Mouse (Mus musculus): ENCODE results near the gene Mroh8.
"Not testable (repeated sequence)": the region's sequence is repeated elsewhere in the genome, so short reads cannot be mapped to it uniquely, and the experiment has no call there.

Gene Mroh8

DNA sequence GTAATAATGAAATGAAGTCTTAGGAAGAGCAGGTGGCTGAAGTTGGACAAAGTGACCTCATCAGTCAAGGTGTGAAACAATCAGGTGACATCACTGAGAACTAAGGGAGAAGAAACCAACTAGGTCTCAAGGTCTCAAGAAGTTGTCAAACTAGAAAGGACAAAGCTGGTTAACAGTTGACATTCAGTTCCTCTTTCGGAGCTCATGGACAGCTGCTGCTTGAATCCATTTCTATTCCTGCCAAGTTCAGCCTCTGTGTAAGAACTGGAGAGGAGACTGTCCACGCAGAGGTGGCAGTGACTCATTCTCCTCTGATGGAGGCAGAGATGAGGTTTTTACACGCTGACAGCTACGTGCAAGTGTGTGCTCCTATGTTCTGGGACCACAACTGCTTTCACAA is 92.1 kb downstream of the Mroh8 start:
- DNase-seq: no peak

GRCm38 (mm10) chr2:157186504-157186903 is 92.8 kb downstream of the Mroh8 start:
- DNase-seq: no peak

DNA sequence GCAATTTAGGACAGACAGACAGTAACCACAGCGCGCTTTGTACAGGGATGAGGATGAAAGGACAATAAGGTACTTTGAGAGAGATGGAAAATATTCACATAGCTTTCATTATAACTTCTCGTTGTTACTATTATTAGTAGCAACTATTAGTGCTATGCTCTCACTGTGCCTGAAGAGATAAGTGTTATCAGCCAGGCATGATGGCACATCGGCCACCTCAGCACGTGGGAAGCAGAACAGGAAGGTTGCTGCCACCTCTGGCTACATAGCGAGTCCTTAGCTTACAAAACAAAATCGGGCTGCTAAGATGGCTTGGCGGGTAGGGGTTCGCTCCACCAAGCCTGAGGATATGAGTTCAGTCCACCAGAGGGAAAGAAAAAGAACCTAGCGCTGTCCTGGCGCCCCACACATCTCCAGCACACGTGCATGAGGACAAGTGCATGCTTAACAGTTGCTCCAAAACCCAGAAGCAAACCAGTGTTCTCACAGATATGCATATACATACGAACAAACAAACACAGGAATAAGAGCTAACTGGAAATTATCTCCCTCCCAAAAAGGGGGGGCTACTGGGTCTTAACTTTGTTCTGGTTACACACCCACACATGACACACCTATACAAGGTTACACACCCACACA is 94.2 kb downstream of the Mroh8 start:
- no peak for DNase-seq

- no peak for DNase-seq
Measured at GRCm38 (mm10) chr2:157178167-157178566, 101.2 kb downstream of the Mroh8 start.

DNA sequence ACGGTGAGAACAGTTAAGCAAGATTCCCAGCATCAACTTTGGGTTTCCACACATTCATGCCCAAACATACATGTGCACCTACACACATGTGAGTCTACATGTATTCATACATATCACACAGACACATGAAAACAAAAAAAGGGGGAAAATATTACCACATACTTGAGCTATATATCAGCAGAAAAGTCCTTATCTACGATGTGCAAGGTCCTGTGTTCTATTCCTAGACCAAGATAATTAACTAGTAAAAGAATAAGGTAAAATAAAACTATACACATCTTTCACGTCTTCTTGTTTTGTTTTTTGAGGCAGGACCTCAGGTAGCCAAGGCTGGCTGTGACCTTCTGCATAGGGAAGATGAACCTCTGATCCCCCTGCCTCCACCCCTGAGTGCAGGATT is 103.1 kb downstream of the Mroh8 start:
- no peak for DNase-seq

DNA sequence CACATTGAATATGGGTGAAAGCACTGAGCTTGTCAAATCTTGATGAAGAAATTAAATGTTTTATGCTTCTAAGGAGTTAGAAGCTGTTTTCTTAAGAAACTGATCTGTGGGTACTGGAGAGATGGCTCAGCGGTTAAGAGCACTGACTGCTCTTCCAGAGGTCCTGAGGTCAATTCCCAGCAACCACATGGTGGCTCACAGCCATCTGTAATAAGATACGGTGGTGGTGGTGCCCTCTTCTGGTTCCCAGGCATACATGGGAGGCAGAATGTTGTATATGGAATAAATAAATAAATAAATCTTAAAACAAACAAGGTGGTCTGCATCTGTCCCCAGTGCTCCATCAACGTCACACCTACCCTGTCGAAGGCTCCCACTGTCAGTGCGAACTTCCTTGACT is 104.9 kb downstream of the Mroh8 start:
- DNase-seq: no peak

GRCm38 (mm10) chr2:157173555-157173954 is 105.8 kb downstream of the Mroh8 start:
- no peak for DNase-seq

GRCm38 (mm10) chr2:157172984-157173383 is 106.4 kb downstream of the Mroh8 start:
- no peak for DNase-seq

DNA sequence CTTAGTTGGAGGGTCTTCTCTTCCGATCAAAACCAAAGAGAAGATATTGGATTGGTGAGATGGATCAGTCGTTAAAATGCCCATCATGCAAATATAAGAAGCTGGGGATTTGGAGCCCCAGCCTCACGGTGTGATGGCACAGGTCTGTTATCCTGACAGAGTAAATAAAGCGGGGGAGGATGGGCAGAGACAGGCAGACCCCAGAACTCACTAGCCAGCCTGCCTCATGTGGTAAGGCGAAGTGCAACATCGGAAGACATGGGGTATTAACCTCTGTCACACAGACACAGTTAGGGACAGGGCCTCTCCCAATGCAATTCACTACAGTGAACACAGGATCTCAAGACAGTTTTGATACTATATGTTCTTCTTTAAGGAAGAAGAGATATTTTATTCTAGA is 108.7 kb downstream of the Mroh8 start:
- DNase-seq: no peak

DNA sequence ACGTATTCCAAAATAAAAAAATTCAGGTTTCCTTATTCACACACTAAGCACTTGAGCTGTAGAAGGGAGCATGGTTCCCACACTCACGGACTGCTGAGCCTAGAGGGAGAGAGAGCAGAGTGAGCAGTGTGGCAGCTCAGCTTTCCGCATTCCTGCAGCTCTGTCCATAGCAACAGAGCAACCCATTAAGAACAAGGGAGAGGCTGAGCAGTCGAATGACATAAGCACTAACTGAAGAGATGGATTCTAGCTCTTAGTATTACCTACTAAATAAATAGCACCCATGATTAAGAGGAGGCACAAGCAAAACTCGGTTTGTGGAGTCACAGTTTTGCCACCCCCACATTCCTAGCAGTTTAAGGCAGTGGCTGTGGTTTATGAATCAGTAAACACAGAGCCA is 109.2 kb downstream of the Mroh8 start:
- no peak for DNase-seq

DNA sequence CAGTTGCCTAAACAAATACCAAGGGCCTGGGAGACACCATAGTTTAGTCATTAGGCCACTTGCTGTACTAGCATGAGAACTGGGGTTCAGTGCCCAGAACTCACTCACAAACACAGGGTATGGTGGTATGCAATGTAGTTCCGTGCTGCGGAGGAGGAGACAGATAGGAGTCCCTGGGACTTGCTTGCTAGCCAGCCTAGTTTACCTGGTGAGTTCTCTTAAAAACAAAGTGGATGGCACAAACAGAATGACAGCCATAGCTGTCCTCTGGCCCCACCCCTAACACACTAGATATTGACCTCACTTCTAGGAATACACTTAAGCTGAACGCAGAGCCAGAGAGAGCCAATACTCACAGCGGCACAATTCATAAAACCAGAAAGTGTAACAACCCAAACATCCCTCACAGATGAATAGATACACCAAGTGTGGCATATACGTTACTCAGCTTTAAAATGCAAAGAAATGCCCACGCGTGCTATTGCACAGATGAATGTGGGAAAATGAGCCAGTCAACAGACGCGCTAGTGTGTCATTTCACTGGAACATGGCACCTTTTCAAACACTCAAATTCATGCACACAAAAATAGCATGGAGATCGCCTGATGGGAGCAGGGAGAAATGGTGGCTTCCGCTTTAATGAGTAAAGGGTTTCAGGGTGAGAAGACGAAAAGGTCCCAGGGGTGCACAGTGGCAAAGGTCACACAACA is 112.8 kb downstream of the Mroh8 start:
- no peak for DNase-seq

DNA sequence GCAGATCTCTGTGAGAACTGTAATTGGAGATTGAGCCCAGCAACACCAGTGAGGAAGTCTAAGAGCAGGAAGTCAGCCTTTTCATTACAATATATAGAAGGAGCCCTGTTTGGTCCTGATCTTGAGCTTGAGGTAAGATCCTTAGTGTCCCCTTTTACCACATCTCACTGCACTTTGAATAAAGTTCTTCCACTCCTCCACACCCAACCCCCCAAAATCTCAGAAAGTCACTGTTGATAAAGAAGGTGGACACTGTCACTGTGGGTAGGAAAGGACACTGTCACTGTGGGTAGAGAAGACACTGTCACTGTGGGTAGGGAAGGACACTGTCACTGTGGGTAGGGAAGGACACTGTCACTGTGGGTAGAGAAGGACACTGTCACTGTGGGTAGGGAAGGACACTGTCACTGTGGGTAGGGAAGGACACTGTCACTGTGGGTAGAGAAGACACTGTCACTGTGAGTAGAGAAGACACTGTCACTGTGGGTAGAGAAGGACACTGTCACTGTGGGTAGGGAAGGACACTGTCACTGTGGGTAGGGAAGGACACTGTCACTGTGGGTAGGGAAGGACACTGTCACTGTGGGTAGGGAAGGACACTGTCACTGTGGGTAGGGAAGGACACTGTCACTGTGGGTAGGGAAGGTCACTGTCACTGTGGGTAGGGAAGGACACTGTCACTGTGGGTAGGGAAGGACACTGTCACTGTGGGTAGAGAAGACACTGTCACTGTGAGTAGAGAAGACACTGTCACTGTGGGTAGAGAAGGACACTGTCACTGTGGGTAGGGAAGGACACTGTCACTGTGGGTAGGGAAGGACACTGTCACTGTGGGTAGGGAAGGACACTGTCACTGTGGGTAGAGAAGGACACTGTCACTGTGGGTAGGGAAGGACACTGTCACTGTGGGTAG is 113.8 kb downstream of the Mroh8 start:
- DNase-seq: not testable (repeated sequence)

DNA sequence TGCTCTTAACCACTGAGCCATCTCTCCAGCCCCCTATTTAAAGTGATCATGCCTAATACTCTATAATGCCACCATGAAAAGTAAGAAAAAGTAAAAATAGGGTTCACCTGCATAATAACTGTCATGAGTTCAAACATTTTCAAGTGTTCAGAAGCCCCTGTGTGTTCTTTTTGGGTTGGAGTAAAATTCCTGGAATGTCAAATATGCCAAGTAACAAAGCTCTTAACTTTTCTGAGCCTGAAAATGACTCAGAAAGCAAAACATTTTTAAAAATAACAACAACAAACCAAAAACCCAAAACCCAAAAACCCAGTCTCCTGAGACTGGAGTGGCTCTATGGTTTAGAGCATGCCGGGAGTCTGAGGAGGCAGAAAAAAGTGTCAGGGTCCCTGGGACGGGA is 115.2 kb downstream of the Mroh8 start:
- DNase-seq: no peak

Data from right cerebral cortex, postnatal 14 days (tissue).